Mouse (Mus musculus) urinary bladder, postnatal 14 days (tissue): ENCODE measurements around the gene Zdhhc21.

Experiments
- DNase-seq: peaks from one replicate; pipeline ENCODE4 v3.0.0; 2021; ENCODE audit warnings: low spot score

Zdhhc21 gene

DNA sequence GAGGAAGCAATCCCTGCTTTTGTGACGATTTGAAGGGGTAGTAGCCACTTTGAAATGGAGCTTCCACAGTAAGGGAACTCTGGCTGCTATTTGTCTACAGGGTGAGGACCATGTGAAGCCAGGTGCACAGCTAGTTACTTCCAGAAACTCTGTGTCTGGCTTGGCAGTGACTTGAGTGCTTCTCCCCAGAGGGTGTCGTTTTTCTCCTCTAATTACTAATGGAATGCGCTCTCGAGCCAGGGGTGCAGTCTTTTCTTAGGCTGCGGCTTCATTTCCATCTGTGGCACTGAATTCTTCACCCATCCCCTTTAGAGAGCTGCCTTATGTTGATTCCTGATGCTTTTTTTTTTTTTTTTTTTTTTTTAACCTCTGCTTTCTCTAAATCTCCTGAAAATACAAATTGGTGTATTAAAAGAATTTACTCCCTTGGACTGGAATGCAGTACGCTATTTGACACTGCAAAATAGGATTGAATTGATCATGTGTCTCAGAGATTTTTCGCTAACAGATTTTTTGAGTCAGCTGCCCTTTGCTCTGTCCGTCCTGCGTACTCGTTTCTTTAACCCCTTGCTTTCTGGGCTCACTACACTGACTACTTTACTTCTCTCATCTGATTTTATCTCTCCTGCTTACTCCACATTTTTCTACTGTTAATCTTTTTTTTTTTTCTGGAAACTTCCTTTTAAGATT, 97.2 kb downstream of the Zdhhc21 start:
- no peak for DNase-seq

DNA sequence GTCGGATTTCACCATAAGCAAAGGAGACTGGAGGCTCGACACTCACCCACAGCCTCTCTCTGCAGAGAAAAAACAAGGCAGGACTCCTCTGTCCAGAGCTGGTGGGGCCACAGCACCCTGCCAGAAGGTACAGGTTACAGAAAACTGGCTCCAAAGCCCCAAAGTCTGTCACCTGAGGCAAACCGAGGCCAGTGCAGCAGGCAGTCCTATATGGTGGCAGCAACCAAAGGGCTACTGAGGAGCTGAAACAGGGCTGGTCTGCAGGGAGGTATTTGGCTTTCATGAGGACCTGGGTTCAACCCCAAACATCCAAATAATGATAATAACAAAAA, 103.5 kb downstream of the Zdhhc21 start:
- no peak for DNase-seq

GRCm38 (mm10) chr4:82755616-82756294, 104.0 kb downstream of the Zdhhc21 start:
- DNase-seq = no peak
